Mouse (Mus musculus): ENCODE data around the gene Fitm1. TPM values are rescaled to one million over a fixed set of nuclear protein-coding genes. Genes with fewer than 3 reads are reported as not detected.

Fitm1 gene
- polyA plus RNA-seq (2015; fragmentation: Nextera tagmentation; extraction: Ambion mirVana) = not detected in 2 replicates

- Histone ChIP-seq H3K36me3 (ENCODE audit: control insufficient read depth, insufficient read depth) (no peaks in the 10 kb centered on the region), H3K27me3 (replicated peaks; ENCODE audit: control insufficient read depth, insufficient read depth, low read length) (no peaks in the 10 kb centered on the region), H3K27ac (ENCODE audit: low read length) (no peak within 1 kb of the TSS), H3K4me2 (ENCODE audit: low read length) (no peak within 1 kb of the TSS), H3K4me1 (replicated peaks; ENCODE audit: control insufficient read depth, insufficient read depth, low read length) (peaks cover 15% of the 10 kb centered on the region), H3K4me3 (replicated peaks; ENCODE audit: low read length) (no peak within 1 kb of the TSS), H3K9ac (replicated peaks; ENCODE audit: low read depth, low read length) (no peak within 1 kb of the TSS), H3K9me3 (ENCODE audit: control insufficient read depth, low read length) (no peaks in the 10 kb centered on the region)
- no peak for ATAC-seq
- WGBS = 80% methylated on average over 7 of the region's 8 CpGs
Measured at GRCm38 (mm10) chr14:55575302-55575701, at the start of gene Fitm1. Fitm1 (plus strand) TSS chr14:55575617.

DNA sequence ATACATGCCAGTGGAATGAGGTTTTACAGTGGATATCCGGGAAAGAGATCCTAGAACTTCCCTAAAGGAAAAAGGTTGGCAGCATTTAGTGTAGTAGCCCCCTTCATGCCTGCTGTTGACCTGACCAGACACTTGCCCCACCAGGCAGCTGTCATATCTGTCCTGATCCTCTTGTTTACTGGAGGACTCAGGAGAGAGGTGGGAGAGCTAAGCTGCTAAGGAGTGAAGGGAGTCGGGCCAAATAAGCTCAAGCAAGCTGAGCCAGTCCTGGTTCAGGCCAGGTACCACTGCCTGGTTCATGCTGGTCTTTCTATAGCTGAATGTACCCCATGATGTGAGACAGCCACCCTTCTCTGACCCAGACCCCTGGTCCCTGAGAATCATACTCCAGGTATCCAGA, 48.7 kb upstream of the Fitm1 start:
- no peak overlapping the region for H3K27ac ChIP-seq (ENCODE audit: low read length)
- peaks cover 8% of the 10 kb centered on the region; the same call in 1 of the 2 replicates for H3K27me3 ChIP-seq (replicated peaks; ENCODE audit: control insufficient read depth, insufficient read depth, low read length)
- no peak overlapping the region for H3K9ac ChIP-seq (replicated peaks; ENCODE audit: low read depth, low read length)
- WGBS = 86% methylated on average over 2 of the region's 2 CpGs
- H3K36me3 ChIP-seq (ENCODE audit: control insufficient read depth, insufficient read depth) = no peaks in the 10 kb centered on the region
- H3K4me2 ChIP-seq (ENCODE audit: low read length) = no peak overlapping the region
- H3K4me1 ChIP-seq (replicated peaks; ENCODE audit: control insufficient read depth, insufficient read depth, low read length) = no peaks in the 10 kb centered on the region
- no peaks in the 10 kb centered on the region for H3K9me3 ChIP-seq (ENCODE audit: control insufficient read depth, low read length)
- H3K4me3 ChIP-seq (replicated peaks; ENCODE audit: low read length) = no peak overlapping the region
- ATAC-seq = no peak

GRCm38 (mm10) chr14:55527940-55528339, 47.5 kb upstream of the Fitm1 start:
- H3K4me3 ChIP-seq (replicated peaks; ENCODE audit: low read length) = no peak overlapping the region
- H3K9me3 ChIP-seq (ENCODE audit: control insufficient read depth, low read length) = no peaks in the 10 kb centered on the region
- H3K36me3 ChIP-seq (ENCODE audit: control insufficient read depth, insufficient read depth) = no peaks in the 10 kb centered on the region
- H3K4me2 ChIP-seq (ENCODE audit: low read length) = no peak overlapping the region
- peaks cover 8% of the 10 kb centered on the region; the same call in 1 of the 2 replicates for H3K27me3 ChIP-seq (replicated peaks; ENCODE audit: control insufficient read depth, insufficient read depth, low read length)
- WGBS = 23% methylated on average over 3 of the region's 3 CpGs
- ATAC-seq = no peak
- H3K4me1 ChIP-seq (replicated peaks; ENCODE audit: control insufficient read depth, insufficient read depth, low read length) = no peaks in the 10 kb centered on the region
- no peak overlapping the region for H3K27ac ChIP-seq (ENCODE audit: low read length)
- no peak overlapping the region for H3K9ac ChIP-seq (replicated peaks; ENCODE audit: low read depth, low read length)

- Histone ChIP-seq H3K9me3 (ENCODE audit: control insufficient read depth, low read length) (no peaks in the 10 kb centered on the region), H3K27me3 (replicated peaks; ENCODE audit: control insufficient read depth, insufficient read depth, low read length) (no peaks in the 10 kb centered on the region), H3K4me3 (replicated peaks; ENCODE audit: low read length) (no peak overlapping the region), H3K27ac (ENCODE audit: low read length) (no peak overlapping the region), H3K4me2 (ENCODE audit: low read length) (no peak overlapping the region), H3K9ac (replicated peaks; ENCODE audit: low read depth, low read length) (no peak overlapping the region), H3K36me3 (ENCODE audit: control insufficient read depth, insufficient read depth) (no peaks in the 10 kb centered on the region), H3K4me1 (replicated peaks; ENCODE audit: control insufficient read depth, insufficient read depth, low read length) (peaks cover 10% of the 10 kb centered on the region)
- 63% methylated on average over 6 of the region's 6 CpGs for WGBS
- ATAC-seq = no peak
Measured at GRCm38 (mm10) chr14:55536116-55536745, 39.2 kb upstream of the Fitm1 start.

DNA sequence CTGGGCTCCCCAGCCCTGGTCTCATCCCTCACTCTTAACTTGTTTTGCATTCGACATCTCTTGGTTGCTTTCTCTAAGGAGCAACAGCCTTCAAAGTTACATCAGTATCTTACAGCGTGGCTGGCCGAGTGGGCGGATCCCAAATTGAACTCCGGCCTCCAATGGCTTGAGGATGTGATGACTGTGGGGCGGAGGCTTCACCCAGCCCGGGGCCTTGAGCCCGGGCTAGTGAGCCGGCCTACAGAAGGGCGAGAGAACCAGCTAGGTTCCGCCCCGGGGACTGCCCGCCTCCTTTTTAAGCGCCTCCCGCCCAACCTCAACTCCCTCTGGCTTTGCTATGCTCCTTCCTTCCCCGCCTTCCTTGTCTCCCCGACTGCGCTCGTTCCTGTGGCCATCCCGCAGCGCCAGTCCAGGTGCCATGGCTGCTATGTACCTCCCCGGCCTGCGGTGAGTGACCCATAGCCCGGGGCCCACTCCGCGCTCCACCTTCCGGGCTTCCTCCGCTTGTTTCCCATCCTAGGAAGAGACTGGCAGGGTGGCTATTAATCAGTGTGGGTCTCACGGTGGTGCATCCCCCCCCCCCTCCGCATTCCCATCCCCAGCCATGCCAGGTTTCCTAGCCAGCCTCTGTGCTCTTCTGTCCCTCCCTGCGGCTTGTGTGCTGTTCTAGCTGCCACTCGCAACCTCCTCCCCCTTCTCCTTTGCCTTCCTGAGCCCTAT, 35.2 kb upstream of the Fitm1 start, which contains the start of gene Pck2:
TSS of gene Pck2 (plus strand) at position 200 of the 720 bp plus-strand sequence.
- Histone ChIP-seq H3K4me2 (ENCODE audit: low read length) (peak within 1 kb of the TSS; percentile 83), H3K36me3 (ENCODE audit: control insufficient read depth, insufficient read depth) (no peaks in the 10 kb centered on the region), H3K4me1 (replicated peaks; ENCODE audit: control insufficient read depth, insufficient read depth, low read length) (peaks cover 26% of the 10 kb centered on the region), H3K9ac (replicated peaks; ENCODE audit: low read depth, low read length) (peak within 1 kb of the TSS; percentile 76), H3K27ac (ENCODE audit: low read length) (peak within 1 kb of the TSS; percentile 67), H3K27me3 (replicated peaks; ENCODE audit: control insufficient read depth, insufficient read depth, low read length) (no peaks in the 10 kb centered on the region), H3K4me3 (replicated peaks; ENCODE audit: low read length) (peak within 1 kb of the TSS; percentile 63), H3K9me3 (ENCODE audit: control insufficient read depth, low read length) (no peaks in the 10 kb centered on the region)
- ATAC-seq = peak; percentile 80
- WGBS = under 1% methylated on average over 32 of the region's 32 CpGs

DNA sequence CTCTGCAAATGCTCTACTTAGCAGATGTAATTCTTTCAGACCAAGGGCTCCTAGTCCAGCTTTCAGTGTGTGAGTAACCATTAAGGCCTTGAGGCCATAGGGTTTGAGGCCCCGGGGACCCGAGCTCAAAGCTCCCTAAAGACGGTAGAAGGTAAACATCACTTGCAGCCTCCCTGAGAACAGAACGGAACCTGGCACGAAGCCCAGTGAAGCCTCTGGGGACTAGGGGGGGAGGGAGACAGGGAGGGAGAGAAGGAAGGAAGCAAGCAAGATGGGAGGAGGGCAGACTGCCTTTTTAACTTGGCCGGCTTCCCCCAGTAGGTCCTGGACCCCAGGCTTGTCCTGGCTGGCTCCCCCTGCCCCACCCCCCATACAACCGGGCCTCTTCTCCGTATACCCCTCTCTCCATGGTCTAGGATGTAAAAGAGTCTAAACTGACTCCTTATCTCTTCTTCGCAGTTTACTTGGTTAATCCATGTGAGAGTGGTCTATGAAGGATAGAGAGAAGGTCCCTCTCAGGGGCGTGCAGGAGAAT, 34.6 kb upstream of the Fitm1 start:
- WGBS = 5% methylated on average over 10 of the region's 10 CpGs
- H3K9ac ChIP-seq (replicated peaks; ENCODE audit: low read depth, low read length) = peak overlapping the region; percentile 76
- peaks cover 26% of the 10 kb centered on the region for H3K4me1 ChIP-seq (replicated peaks; ENCODE audit: control insufficient read depth, insufficient read depth, low read length)
- ATAC-seq = peak; percentile 62
- no peaks in the 10 kb centered on the region for H3K27me3 ChIP-seq (replicated peaks; ENCODE audit: control insufficient read depth, insufficient read depth, low read length)
- H3K9me3 ChIP-seq (ENCODE audit: control insufficient read depth, low read length) = no peaks in the 10 kb centered on the region
- H3K36me3 ChIP-seq (ENCODE audit: control insufficient read depth, insufficient read depth) = no peaks in the 10 kb centered on the region
- H3K4me3 ChIP-seq (replicated peaks; ENCODE audit: low read length) = peak overlapping the region; percentile 63
- peak overlapping the region; percentile 67 for H3K27ac ChIP-seq (ENCODE audit: low read length)
- H3K4me2 ChIP-seq (ENCODE audit: low read length) = peak overlapping the region; percentile 83

DNA sequence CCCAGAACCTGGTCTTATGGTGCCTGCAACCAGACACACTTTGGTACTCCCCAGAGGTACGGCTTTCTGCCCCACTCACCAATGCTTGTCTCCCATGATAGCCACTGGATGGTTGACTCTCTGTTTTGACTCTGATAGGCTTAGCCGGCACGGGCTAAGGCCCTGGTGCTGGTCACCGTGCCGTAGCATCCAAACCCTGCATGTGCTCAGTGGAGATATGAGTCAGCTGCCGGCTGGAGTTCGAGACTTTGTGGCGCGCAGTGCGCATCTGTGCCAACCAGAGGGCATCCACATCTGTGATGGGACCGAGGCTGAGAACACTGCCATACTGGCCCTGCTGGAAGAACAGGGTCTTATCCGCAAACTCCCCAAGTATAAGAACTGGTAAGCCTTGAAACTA, 33.1 kb upstream of the Fitm1 start:
- Histone ChIP-seq H3K9me3 (ENCODE audit: control insufficient read depth, low read length) (no peaks in the 10 kb centered on the region), H3K4me2 (ENCODE audit: low read length) (no peak overlapping the region), H3K27ac (ENCODE audit: low read length) (no peak overlapping the region), H3K36me3 (ENCODE audit: control insufficient read depth, insufficient read depth) (no peaks in the 10 kb centered on the region), H3K9ac (replicated peaks; ENCODE audit: low read depth, low read length) (no peak overlapping the region), H3K27me3 (replicated peaks; ENCODE audit: control insufficient read depth, insufficient read depth, low read length) (no peaks in the 10 kb centered on the region), H3K4me3 (replicated peaks; ENCODE audit: low read length) (no peak overlapping the region), H3K4me1 (replicated peaks; ENCODE audit: control insufficient read depth, insufficient read depth, low read length) (peaks cover 26% of the 10 kb centered on the region)
- WGBS = 97% methylated on average over 12 of the region's 12 CpGs
- ATAC-seq = no peak

DNA sequence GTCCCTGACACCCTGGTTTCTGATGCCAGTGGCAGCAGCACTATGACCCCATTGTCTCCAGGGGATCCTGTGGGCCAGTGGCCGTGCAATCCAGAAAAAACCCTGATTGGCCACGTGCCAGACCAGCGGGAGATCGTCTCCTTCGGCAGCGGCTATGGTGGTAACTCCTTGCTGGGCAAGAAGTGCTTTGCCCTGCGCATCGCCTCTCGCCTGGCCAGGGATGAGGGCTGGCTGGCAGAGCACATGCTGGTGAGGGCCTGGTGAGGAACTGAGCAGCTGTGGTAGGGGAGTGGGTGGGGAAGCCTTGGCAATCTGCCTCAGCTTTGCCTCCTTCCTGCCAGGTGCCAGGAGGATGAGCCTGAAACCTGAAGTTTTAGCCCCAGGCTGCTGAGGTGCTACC, 31.1 kb upstream of the Fitm1 start:
- no peak overlapping the region for H3K27ac ChIP-seq (ENCODE audit: low read length)
- ATAC-seq = no peak
- H3K27me3 ChIP-seq (replicated peaks; ENCODE audit: control insufficient read depth, insufficient read depth, low read length) = no peaks in the 10 kb centered on the region
- peak overlapping the region; percentile 23; the same call in 1 of the 2 replicates for H3K9ac ChIP-seq (replicated peaks; ENCODE audit: low read depth, low read length)
- no peak overlapping the region for H3K4me3 ChIP-seq (replicated peaks; ENCODE audit: low read length)
- peaks cover 26% of the 10 kb centered on the region for H3K4me1 ChIP-seq (replicated peaks; ENCODE audit: control insufficient read depth, insufficient read depth, low read length)
- WGBS = 47% methylated on average over 9 of the region's 9 CpGs
- H3K9me3 ChIP-seq (ENCODE audit: control insufficient read depth, low read length) = no peaks in the 10 kb centered on the region
- no peak overlapping the region for H3K4me2 ChIP-seq (ENCODE audit: low read length)
- peaks cover 2% of the 10 kb centered on the region; the same call in 1 of the 2 replicates for H3K36me3 ChIP-seq (ENCODE audit: control insufficient read depth, insufficient read depth)

- H3K4me3 ChIP-seq (replicated peaks; ENCODE audit: low read length) = no peak overlapping the region
- H3K9me3 ChIP-seq (ENCODE audit: control insufficient read depth, low read length) = no peaks in the 10 kb centered on the region
- H3K27me3 ChIP-seq (replicated peaks; ENCODE audit: control insufficient read depth, insufficient read depth, low read length) = no peaks in the 10 kb centered on the region
- ATAC-seq = no peak
- H3K27ac ChIP-seq (ENCODE audit: low read length) = no peak overlapping the region
- no peak overlapping the region for H3K4me2 ChIP-seq (ENCODE audit: low read length)
- WGBS = 73% methylated on average over 6 of the region's 6 CpGs
- H3K9ac ChIP-seq (replicated peaks; ENCODE audit: low read depth, low read length) = no peak overlapping the region
- H3K4me1 ChIP-seq (replicated peaks; ENCODE audit: control insufficient read depth, insufficient read depth, low read length) = no peaks in the 10 kb centered on the region
- peaks cover 2% of the 10 kb centered on the region; the same call in 1 of the 2 replicates for H3K36me3 ChIP-seq (ENCODE audit: control insufficient read depth, insufficient read depth)
Measured at GRCm38 (mm10) chr14:55550191-55550590, 25.2 kb upstream of the Fitm1 start.
